In genomic region chr4:117882701-117883691, GRCm38 (mm10) we compare ENCODE assay signal across 8 mouse cellular contexts. TPM values are rescaled to one million over a fixed set of nuclear protein-coding genes. Genes with fewer than 3 reads are reported as not detected.
A peak's percentile ranks its signal among the peaks of the same experiment; 100 is the strongest.
DNase-seq lines count a peak whose midpoint lies in the region; ATAC-seq lines count a peak whose summit lies in the region.

Gene B4galt2, minus strand, starts transcription at chr4:117883487.

- peak; percentile 77 for DNase-seq in cerebellum, adult 9-11 months
- peak; percentile 45 to 46 for DNase-seq in frontal cortex, postnatal 25 days (ENCODE audit: low spot score in 2 of 2)
- peak; percentile 62 to 81 for DNase-seq in left cerebral cortex, postnatal 25 days (ENCODE audit: low spot score in 2 of 2)
- peak; percentile 87 for DNase-seq in midbrain, embryonic 14.5 days
- DNase-seq in thymus, postnatal 4 days, result peak; percentile 70

- intact Hi-C loops in left cerebral cortex, postnatal 25 days (cut with DNase I), result no loop called here

- H3K4me1 ChIP-seq in megakaryocyte, embryonic 14.5 days, result peaks cover 36% of the 10 kb centered on the region
- H3K4me1 ChIP-seq in hindbrain, embryonic 15.5 days (replicated peaks), result peaks cover 66% of the 10 kb centered on the region
- H3K4me1 ChIP-seq in midbrain, embryonic 14.5 days (ENCODE audit: control insufficient read depth, insufficient read depth, low read length), result peaks cover 35% of the 10 kb centered on the region

- H3K27me3 ChIP-seq in megakaryocyte, embryonic 14.5 days (replicated peaks), result peaks cover 62% of the 10 kb centered on the region
- H3K27me3 ChIP-seq in hindbrain, embryonic 15.5 days, result no peaks in the 10 kb centered on the region
- no peaks in the 10 kb centered on the region for H3K27me3 ChIP-seq in midbrain, embryonic 14.5 days (ENCODE audit: control insufficient read depth, insufficient read depth, low read length)

- peak within 1 kb of the TSS; percentile 89 for H3K27ac ChIP-seq in hindbrain, embryonic 15.5 days (replicated peaks)
- H3K27ac ChIP-seq in midbrain, embryonic 14.5 days (replicated peaks; ENCODE audit: low read depth, low read length), result peak within 1 kb of the TSS; percentile 78

- H3K4me2 ChIP-seq in hindbrain, embryonic 15.5 days, result peak within 1 kb of the TSS; percentile 94
- peak within 1 kb of the TSS; percentile 78 for H3K4me2 ChIP-seq in midbrain, embryonic 14.5 days (ENCODE audit: low read length)

- peaks cover 29% of the 10 kb centered on the region for H3K36me3 ChIP-seq in megakaryocyte, embryonic 14.5 days (replicated peaks; ENCODE audit: low read length)
- H3K36me3 ChIP-seq in hindbrain, embryonic 15.5 days, result peaks cover 18% of the 10 kb centered on the region
- H3K36me3 ChIP-seq in midbrain, embryonic 14.5 days (ENCODE audit: control insufficient read depth, insufficient read depth, low read length), result peaks cover 52% of the 10 kb centered on the region

- 2% methylated on average over 77 of the region's 103 CpGs for WGBS in hindbrain, embryonic 15.5 days
- WGBS in midbrain, embryonic 14.5 days, result under 1% methylated on average over 75 of the region's 103 CpGs

- H3K9ac ChIP-seq in hindbrain, embryonic 15.5 days, result peak within 1 kb of the TSS; percentile 94
- peak within 1 kb of the TSS; percentile 89 for H3K9ac ChIP-seq in midbrain, embryonic 14.5 days (replicated peaks; ENCODE audit: low read length)

- peak within 1 kb of the TSS; percentile 85 for H3K4me3 ChIP-seq in megakaryocyte, embryonic 14.5 days (replicated peaks)
- peak within 1 kb of the TSS; percentile 81 for H3K4me3 ChIP-seq in hindbrain, embryonic 15.5 days
- peak within 1 kb of the TSS; percentile 82 for H3K4me3 ChIP-seq in midbrain, embryonic 14.5 days (replicated peaks; ENCODE audit: low read depth, low read length)

- H3K9me3 ChIP-seq in megakaryocyte, embryonic 14.5 days, result no peaks in the 10 kb centered on the region
- no peaks in the 10 kb centered on the region for H3K9me3 ChIP-seq in hindbrain, embryonic 15.5 days
- no peaks in the 10 kb centered on the region for H3K9me3 ChIP-seq in midbrain, embryonic 14.5 days (ENCODE audit: control insufficient read depth, low read length)

- no peak for ATAC-seq in megakaryocyte, adult 5-6 weeks (ENCODE audit: poor library complexity, severe bottlenecking)
- peak; percentile 47 for ATAC-seq in hindbrain, embryonic 15.5 days (ENCODE audit: low FRiP score, low read depth)
- ATAC-seq in midbrain, embryonic 14.5 days (ENCODE audit: low FRiP score, low TSS enrichment), result peak; percentile 60

RNA-seq across cellular contexts. Expression of gene B4galt2, which starts in this region (rescaled TPM):
- polyA plus RNA-seq in megakaryocyte, embryonic 14.5 days (2012; ENCODE audit: insufficient read depth, low replicate concordance), result 1.5 TPM in 1 of 2 replicates, not detected in the other
- total RNA-seq in megakaryocyte, adult 5-6 weeks (2015), result not detected in 2 replicates
- total RNA-seq in megakaryocyte, adult 5-6 weeks (2017), result 0.61 TPM in 1 of 2 replicates, not detected in the other
- polyA plus RNA-seq in hindbrain, embryonic 15.5 days (2015; fragmentation: Nextera tagmentation; extraction: Ambion mirVana), result 56.5 and 69.5 TPM in 2 replicates
- 100 to 1,000 TPM; 107 to 116 TPM for total RNA-seq in left cerebral cortex, postnatal 25 days (2021)
- polyA plus RNA-seq in midbrain, embryonic 14.5 days (2014; fragmentation: Nextera tagmentation; extraction: Ambion mirVana), result 78.1 and 94.2 TPM in 2 replicates

Comparison
In these comparisons a context has a peak if more than half of its experiments do, and no peak if none do; other contexts are left out.
1. RNA of gene B4galt2 (total RNA-seq): 107 to 116 TPM in left cerebral cortex, postnatal 25 days; 0.61 TPM in megakaryocyte, adult 5-6 weeks; every median in the first group is over 10 times any median in the second.
2. RNA of gene B4galt2 (polyA plus RNA-seq): 78.1 to 94.2 TPM in midbrain, embryonic 14.5 days and 56.5 to 69.5 TPM in hindbrain, embryonic 15.5 days; 1.5 TPM in megakaryocyte, embryonic 14.5 days; every median in the first group is over 10 times any median in the second.
3. Peak in every context shown above with its lines, with median percentiles within 50 percentile points of each other: H3K4me3 ChIP-seq and DNase-seq.